Mouse (Mus musculus) G1E (cell line): ENCODE measurements at regions not wholly inside any gene's neighbourhood (a gene's known extent, or its start where the extent isn't known, plus 50 kb on each side); places are given as distances from the start of the nearest gene placed in this dataset.

ENCODE experiments used
- CTCF ChIP-seq: IDR thresholded peaks from 2 replicates; pipeline ENCODE4 v1.5.1; 2012; ENCODE audit warnings: low read depth, low read length, inconsistent platforms, mixed read lengths
- GATA1 ChIP-seq: IDR thresholded peaks from 2 replicates; pipeline ENCODE4 v1.6.1; 2012; ENCODE audit warnings: borderline replicate concordance, low read length, inconsistent platforms, mixed read lengths
- GATA2 ChIP-seq: IDR thresholded peaks from 2 replicates; pipeline ENCODE4 v1.6.1; 2012; ENCODE audit warnings: low read depth, low read length, inconsistent platforms, borderline replicate concordance
- POLR2AphosphoS5 ChIP-seq: IDR thresholded peaks from 2 replicates; pipeline ENCODE4 v1.6.1; 2012; ENCODE audit warnings: low read depth, low read length, inconsistent platforms; ENCODE audit not compliant: insufficient replicate concordance
- TAL1 ChIP-seq: conservative IDR thresholded peaks from 2 replicates; pipeline ENCODE4 v1.6.1; 2012; ENCODE audit warnings: low read depth, low read length, inconsistent platforms, mixed read lengths

- no peak for TF ChIP-seq CTCF
- TF ChIP-seq POLR2AphosphoS5 = no peak
- no peak for TF ChIP-seq TAL1
- no peak for TF ChIP-seq GATA1
- TF ChIP-seq GATA2 = no peak
These were observed 259.6 kb downstream of the Tcerg1l start for GRCm38 (mm10) chr7:138137934-138138333.
